Mouse (Mus musculus) liver, postnatal 0 days (tissue): ENCODE results near the gene Gm6803.
"Not testable (repeated sequence)": the region's sequence is repeated elsewhere in the genome, so short reads cannot be mapped to it uniquely, and the experiment has no call there.

Experiments
- CTCF ChIP-seq: sonication (generic); IDR thresholded peaks from 2 replicates; pipeline ENCODE4 v1.5.1; 2016; ENCODE audit warnings: antibody characterized with exemption, low read depth
- EP300 ChIP-seq: IDR thresholded peaks from 2 replicates; pipeline ENCODE4 v1.6.1; 2016; ENCODE audit warnings: antibody characterized with exemption, low read depth, mild to moderate bottlenecking

GRCm38 (mm10) chr12:88026704-88027103 is 8.1 kb upstream of the Gm6803 start, which contains the start of gene Gm2056:
- not testable (repeated sequence) for TF ChIP-seq CTCF, EP300
